Mouse (Mus musculus): Measurements from ENCODE around the gene Adgrd1. TPM values are rescaled to one million over a fixed set of nuclear protein-coding genes. Genes with fewer than 3 reads are reported as not detected.

The Adgrd1 gene
- polyA plus RNA-seq, 1 experiment from 2014 or later, result 0.14 TPM

GRCm38 (mm10) chr5:129179356-129179755 is 82.8 kb downstream of the Adgrd1 start:
- H3K4me3 ChIP-seq (ENCODE audit: low read length), result no peak overlapping the region
- H3K9me3 ChIP-seq (ENCODE audit: control insufficient read depth, low read length), result no peaks in the 10 kb centered on the region
- 90% methylated on average over 6 of the region's 6 CpGs for WGBS
- H3K4me2 ChIP-seq (ENCODE audit: low read length), result no peak overlapping the region
- H3K27me3 ChIP-seq (replicated peaks; ENCODE audit: control insufficient read depth, insufficient read depth, low read length), result no peaks in the 10 kb centered on the region
- ATAC-seq, result no peak
- no peak overlapping the region for H3K27ac ChIP-seq (ENCODE audit: low read depth, low read length)
- H3K4me1 ChIP-seq (ENCODE audit: control insufficient read depth, insufficient read depth, low read depth, low read length), result no peaks in the 10 kb centered on the region; the same call in 1 of the 2 replicates
- H3K36me3 ChIP-seq (ENCODE audit: control insufficient read depth, insufficient read depth, low read length), result no peaks in the 10 kb centered on the region
- no peak overlapping the region for H3K9ac ChIP-seq (ENCODE audit: low read depth, low read length)

GRCm38 (mm10) chr5:129179995-129180714 is 83.6 kb downstream of the Adgrd1 start:
- Histone ChIP-seq H3K4me3 (ENCODE audit: low read length) (no peak overlapping the region), H3K4me1 (ENCODE audit: control insufficient read depth, insufficient read depth, low read depth, low read length) (no peaks in the 10 kb centered on the region; the same call in 1 of the 2 replicates), H3K36me3 (ENCODE audit: control insufficient read depth, insufficient read depth, low read length) (no peaks in the 10 kb centered on the region), H3K27ac (ENCODE audit: low read depth, low read length) (no peak overlapping the region), H3K9ac (ENCODE audit: low read depth, low read length) (no peak overlapping the region), H3K9me3 (ENCODE audit: control insufficient read depth, low read length) (no peaks in the 10 kb centered on the region), H3K27me3 (replicated peaks; ENCODE audit: control insufficient read depth, insufficient read depth, low read length) (no peaks in the 10 kb centered on the region), H3K4me2 (ENCODE audit: low read length) (no peak overlapping the region)
- 82% methylated on average over 17 of the region's 17 CpGs for WGBS
- ATAC-seq, result no peak

- Histone ChIP-seq H3K27ac (ENCODE audit: low read depth, low read length) (no peak overlapping the region), H3K4me1 (ENCODE audit: control insufficient read depth, insufficient read depth, low read depth, low read length) (no peaks in the 10 kb centered on the region; the same call in 1 of the 2 replicates), H3K27me3 (replicated peaks; ENCODE audit: control insufficient read depth, insufficient read depth, low read length) (no peaks in the 10 kb centered on the region), H3K9me3 (ENCODE audit: control insufficient read depth, low read length) (no peaks in the 10 kb centered on the region), H3K4me3 (ENCODE audit: low read length) (no peak overlapping the region), H3K9ac (ENCODE audit: low read depth, low read length) (no peak overlapping the region), H3K36me3 (ENCODE audit: control insufficient read depth, insufficient read depth, low read length) (no peaks in the 10 kb centered on the region), H3K4me2 (ENCODE audit: low read length) (no peak overlapping the region)
- WGBS, result 85% methylated on average over 13 of the region's 13 CpGs
- ATAC-seq, result no peak
Observed at GRCm38 (mm10) chr5:129180715-129181228, 84.2 kb downstream of the Adgrd1 start.

GRCm38 (mm10) chr5:129181450-129181849 is 84.9 kb downstream of the Adgrd1 start:
- H3K27me3 ChIP-seq (replicated peaks; ENCODE audit: control insufficient read depth, insufficient read depth, low read length), result no peaks in the 10 kb centered on the region
- no peak overlapping the region for H3K4me2 ChIP-seq (ENCODE audit: low read length)
- H3K9me3 ChIP-seq (ENCODE audit: control insufficient read depth, low read length), result no peaks in the 10 kb centered on the region
- H3K4me1 ChIP-seq (ENCODE audit: control insufficient read depth, insufficient read depth, low read depth, low read length), result no peaks in the 10 kb centered on the region; the same call in 1 of the 2 replicates
- H3K36me3 ChIP-seq (ENCODE audit: control insufficient read depth, insufficient read depth, low read length), result no peaks in the 10 kb centered on the region
- no peak overlapping the region for H3K9ac ChIP-seq (ENCODE audit: low read depth, low read length)
- H3K4me3 ChIP-seq (ENCODE audit: low read length), result no peak overlapping the region
- 72% methylated on average over 5 of the region's 5 CpGs for WGBS
- ATAC-seq, result no peak
- H3K27ac ChIP-seq (ENCODE audit: low read depth, low read length), result no peak overlapping the region

GRCm38 (mm10) chr5:129182554-129182953 is 86.0 kb downstream of the Adgrd1 start:
- Histone ChIP-seq H3K4me2 (ENCODE audit: low read length) (no peak overlapping the region), H3K27ac (ENCODE audit: low read depth, low read length) (peak overlapping the region; percentile 8; the same call in 1 of the 2 replicates), H3K4me3 (ENCODE audit: low read length) (no peak overlapping the region), H3K9ac (ENCODE audit: low read depth, low read length) (no peak overlapping the region), H3K4me1 (ENCODE audit: control insufficient read depth, insufficient read depth, low read depth, low read length) (no peaks in the 10 kb centered on the region; the same call in 1 of the 2 replicates), H3K27me3 (replicated peaks; ENCODE audit: control insufficient read depth, insufficient read depth, low read length) (no peaks in the 10 kb centered on the region), H3K36me3 (ENCODE audit: control insufficient read depth, insufficient read depth, low read length) (no peaks in the 10 kb centered on the region), H3K9me3 (ENCODE audit: control insufficient read depth, low read length) (no peaks in the 10 kb centered on the region)
- WGBS, result 41% methylated on average over 8 of the region's 8 CpGs
- no peak for ATAC-seq

DNA sequence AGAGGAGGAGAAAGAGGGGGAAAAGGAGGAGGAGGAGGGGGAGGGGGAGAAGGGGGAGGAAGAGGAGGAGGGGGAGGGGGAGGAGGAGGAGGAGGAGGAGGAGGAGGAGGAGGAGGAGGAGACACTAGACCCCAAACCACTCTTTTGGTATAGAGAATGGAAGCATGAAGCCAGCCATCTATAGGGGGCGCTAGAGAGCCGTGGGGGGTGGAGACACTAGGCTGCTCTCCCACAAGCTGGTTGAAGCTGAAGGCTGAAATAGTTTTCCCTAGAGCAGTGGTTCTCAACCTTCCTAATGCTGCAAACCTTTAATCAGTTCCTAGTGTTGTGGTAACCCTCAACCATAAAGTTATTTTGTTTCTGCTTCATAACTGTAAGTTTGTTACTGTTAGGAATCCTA is 89.7 kb downstream of the Adgrd1 start:
- Histone ChIP-seq H3K9me3 (ENCODE audit: control insufficient read depth, low read length) (no peaks in the 10 kb centered on the region), H3K27me3 (replicated peaks; ENCODE audit: control insufficient read depth, insufficient read depth, low read length) (no peaks in the 10 kb centered on the region), H3K9ac (ENCODE audit: low read depth, low read length) (no peak overlapping the region), H3K4me2 (ENCODE audit: low read length) (no peak overlapping the region), H3K36me3 (ENCODE audit: control insufficient read depth, insufficient read depth, low read length) (no peaks in the 10 kb centered on the region), H3K4me3 (ENCODE audit: low read length) (no peak overlapping the region), H3K27ac (ENCODE audit: low read depth, low read length) (no peak overlapping the region), H3K4me1 (ENCODE audit: control insufficient read depth, insufficient read depth, low read depth, low read length) (peaks cover 2% of the 10 kb centered on the region; the same call in 1 of the 2 replicates)
- no peak for ATAC-seq
- 6% methylated on average over 2 of the region's 2 CpGs for WGBS

DNA sequence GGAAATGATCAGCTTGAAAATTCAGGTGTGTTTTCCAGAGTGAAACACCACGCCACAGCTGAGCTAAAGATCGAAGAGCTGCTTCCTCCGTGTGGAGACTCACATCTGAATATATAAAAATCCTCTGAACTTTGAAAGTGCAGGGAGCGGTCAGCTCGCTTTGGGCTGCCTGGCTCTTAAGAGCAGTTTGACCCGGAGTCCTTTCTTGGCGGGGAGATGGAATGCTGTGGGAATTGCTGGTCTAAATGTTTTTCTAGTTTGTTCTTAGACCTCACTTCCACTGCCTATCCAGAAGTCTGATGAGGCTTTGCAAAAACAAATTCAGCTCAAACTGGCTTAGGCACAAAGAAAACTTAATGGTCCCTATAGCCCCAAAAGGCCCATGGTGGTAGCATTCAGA is 90.4 kb downstream of the Adgrd1 start:
- Histone ChIP-seq H3K4me1 (ENCODE audit: control insufficient read depth, insufficient read depth, low read depth, low read length) (peaks cover 2% of the 10 kb centered on the region; the same call in 1 of the 2 replicates), H3K4me3 (ENCODE audit: low read length) (no peak overlapping the region), H3K36me3 (ENCODE audit: control insufficient read depth, insufficient read depth, low read length) (no peaks in the 10 kb centered on the region), H3K9me3 (ENCODE audit: control insufficient read depth, low read length) (no peaks in the 10 kb centered on the region), H3K9ac (ENCODE audit: low read depth, low read length) (no peak overlapping the region), H3K4me2 (ENCODE audit: low read length) (no peak overlapping the region), H3K27ac (ENCODE audit: low read depth, low read length) (no peak overlapping the region), H3K27me3 (replicated peaks; ENCODE audit: control insufficient read depth, insufficient read depth, low read length) (no peaks in the 10 kb centered on the region)
- WGBS, result 79% methylated on average over 7 of the region's 7 CpGs
- no peak for ATAC-seq

GRCm38 (mm10) chr5:129189071-129189470 is 92.5 kb downstream of the Adgrd1 start:
- no peaks in the 10 kb centered on the region for H3K9me3 ChIP-seq (ENCODE audit: control insufficient read depth, low read length)
- H3K36me3 ChIP-seq (ENCODE audit: control insufficient read depth, insufficient read depth, low read length), result no peaks in the 10 kb centered on the region
- H3K27ac ChIP-seq (ENCODE audit: low read depth, low read length), result no peak overlapping the region
- H3K27me3 ChIP-seq (replicated peaks; ENCODE audit: control insufficient read depth, insufficient read depth, low read length), result no peaks in the 10 kb centered on the region
- ATAC-seq, result no peak
- H3K4me2 ChIP-seq (ENCODE audit: low read length), result no peak overlapping the region
- no peak overlapping the region for H3K4me3 ChIP-seq (ENCODE audit: low read length)
- 57% methylated on average over 6 of the region's 6 CpGs for WGBS
- no peak overlapping the region for H3K9ac ChIP-seq (ENCODE audit: low read depth, low read length)
- 0 out of 2 replicates have a peak, but pooled peaks cover 2% of the 10 kb centered on the region for H3K4me1 ChIP-seq (ENCODE audit: control insufficient read depth, insufficient read depth, low read depth, low read length)

- Histone ChIP-seq H3K4me3 (ENCODE audit: low read length) (no peak overlapping the region), H3K27me3 (replicated peaks; ENCODE audit: control insufficient read depth, insufficient read depth, low read length) (no peaks in the 10 kb centered on the region), H3K9me3 (ENCODE audit: control insufficient read depth, low read length) (no peaks in the 10 kb centered on the region), H3K27ac (ENCODE audit: low read depth, low read length) (no peak overlapping the region), H3K9ac (ENCODE audit: low read depth, low read length) (no peak overlapping the region), H3K36me3 (ENCODE audit: control insufficient read depth, insufficient read depth, low read length) (no peaks in the 10 kb centered on the region), H3K4me1 (ENCODE audit: control insufficient read depth, insufficient read depth, low read depth, low read length) (0 out of 2 replicates have a peak, but pooled peaks cover 2% of the 10 kb centered on the region), H3K4me2 (ENCODE audit: low read length) (no peak overlapping the region)
- 57% methylated on average over 7 of the region's 7 CpGs for WGBS
- ATAC-seq, result 0 out of 2 replicates have a peak, but pooled peaks have one; percentile 27
Observed at GRCm38 (mm10) chr5:129190077-129190476, 93.5 kb downstream of the Adgrd1 start.
